Mouse (Mus musculus): ENCODE measurements around the gene Pls3. TPM values are rescaled to one million over a fixed set of nuclear protein-coding genes. Genes with fewer than 3 reads are reported as not detected.
A peak's percentile ranks its signal among the peaks of the same experiment; 100 is the strongest.
"Not testable (repeated sequence)": the region's sequence is repeated elsewhere in the genome, so short reads cannot be mapped to it uniquely, and the experiment has no call there.

Pls3 gene
- total RNA-seq, 2 experiments from 2014 or later = 11.2 to 19.2 TPM

GRCm38 (mm10) chrX:75779796-75780195, 95.2 kb downstream of the Pls3 start:
- DNase-seq (ENCODE audit: low spot score) = no peak

GRCm38 (mm10) chrX:75777461-75777860, 97.5 kb downstream of the Pls3 start:
- DNase-seq (ENCODE audit: low spot score) = no peak

- DNase-seq (ENCODE audit: low spot score) = no peak
Observed at GRCm38 (mm10) chrX:75764794-75765328, 110.1 kb downstream of the Pls3 start.

GRCm38 (mm10) chrX:75764135-75764793, 110.7 kb downstream of the Pls3 start:
- peak; percentile 43 for DNase-seq (ENCODE audit: low spot score)

- not testable (repeated sequence) for DNase-seq (ENCODE audit: low spot score)
Observed at GRCm38 (mm10) chrX:75759461-75759860, 115.5 kb downstream of the Pls3 start.

- not testable (repeated sequence) for DNase-seq (ENCODE audit: low spot score)
Observed at GRCm38 (mm10) chrX:75759036-75759435, 115.9 kb downstream of the Pls3 start.

GRCm38 (mm10) chrX:75757966-75758365, 117.0 kb downstream of the Pls3 start:
- DNase-seq (ENCODE audit: low spot score) = not testable (repeated sequence)

- not testable (repeated sequence) for DNase-seq (ENCODE audit: low spot score)
Observed at GRCm38 (mm10) chrX:75754531-75754930, 120.5 kb downstream of the Pls3 start.

- DNase-seq (ENCODE audit: low spot score) = not testable (repeated sequence)
Observed at GRCm38 (mm10) chrX:75750126-75750725, 124.8 kb downstream of the Pls3 start.

GRCm38 (mm10) chrX:75749312-75749711, 125.7 kb downstream of the Pls3 start:
- not testable (repeated sequence) for DNase-seq (ENCODE audit: low spot score)

GRCm38 (mm10) chrX:75744466-75744865, 130.5 kb downstream of the Pls3 start:
- not testable (repeated sequence) for DNase-seq (ENCODE audit: low spot score)

- not testable (repeated sequence) for DNase-seq (ENCODE audit: low spot score)
Observed at GRCm38 (mm10) chrX:75739464-75739863, 135.5 kb downstream of the Pls3 start.
